Mouse (Mus musculus) hindbrain, embryonic 11.5 days (tissue): ENCODE results near the gene Gm20441. TPM values are rescaled to one million over a fixed set of nuclear protein-coding genes. Genes with fewer than 3 reads are reported as not detected.

ENCODE experiments used
- ATAC-seq: fragments of 200-750 bp; cut with Nextera tagmentation; 2 replicates; pipeline ENCODE4 v1.8.0; 2017; ENCODE audit warnings: mild to moderate bottlenecking, moderate TSS enrichment, moderate library complexity; ENCODE audit not compliant: low FRiP score
- DNase-seq: peaks from one replicate; pipeline ENCODE4 v3.0.0-alpha.2; 2015; ENCODE audit warnings: low spot score
- H3K27ac ChIP-seq: fragments of 300-500 bp; sonication (generic); 2 replicates; pipeline ENCODE4 v1.5.1; 2014; ENCODE audit warnings: mild to moderate bottlenecking, low read depth, low read length
- H3K27me3 ChIP-seq: fragments of 300-500 bp; sonication (generic); 2 replicates; pipeline ENCODE4 v1.6.1; 2014; ENCODE audit warnings: mild to moderate bottlenecking, low read length, moderate library complexity, mixed read lengths; ENCODE audit not compliant: control insufficient read depth, insufficient read depth
- H3K36me3 ChIP-seq: fragments of 300-500 bp; sonication (generic); 2 replicates; pipeline ENCODE4 v1.6.1; 2014; ENCODE audit warnings: mild to moderate bottlenecking, low read length, moderate library complexity, mixed read lengths; ENCODE audit not compliant: control insufficient read depth, insufficient read depth
- H3K4me1 ChIP-seq: fragments of 300-500 bp; sonication (generic); replicated peaks from 2 replicates; pipeline ENCODE4 v1.6.1; 2014; ENCODE audit warnings: low read length, mixed read lengths; ENCODE audit not compliant: control insufficient read depth, insufficient read depth
- H3K4me2 ChIP-seq: fragments of 300-500 bp; sonication (generic); replicated peaks from 2 replicates; pipeline ENCODE4 v1.6.1; 2014; ENCODE audit warnings: mild to moderate bottlenecking, low read depth, low read length
- H3K4me3 ChIP-seq: fragments of 300-500 bp; sonication (generic); 2 replicates; pipeline ENCODE4 v1.5.1; 2014; ENCODE audit warnings: low read depth, low read length
- H3K9ac ChIP-seq: fragments of 300-500 bp; sonication (generic); 2 replicates; pipeline ENCODE4 v1.6.1; 2014; ENCODE audit warnings: low read depth, low read length
- H3K9me3 ChIP-seq: fragments of 300-500 bp; sonication (generic); 2 replicates; pipeline ENCODE4 v1.6.1; 2016; ENCODE audit warnings: low read length; ENCODE audit not compliant: control insufficient read depth
- WGBS: fragments of 180-500 bp; shearing (Covaris S2); extraction: QIAGEN DNeasy Blood & Tissue Kit; methylation state at CpG from one replicate; pipeline ENCODE4 v1.1.7; 2014; 5-methylcytosine and 5-hydroxymethylcytosine counted together
- polyA plus RNA-seq: library from polyadenylated mRNA; unstranded; fragments of >200 nt; fragmentation: Nextera tagmentation; extraction: Ambion mirVana; gene quantifications from 2 replicates; pipeline ENCODE4 v1.2.1, GENCODE M21; 2014

The Gm20441 gene
- polyA plus RNA-seq, 1 experiment from 2014 or later, result not detected

DNA sequence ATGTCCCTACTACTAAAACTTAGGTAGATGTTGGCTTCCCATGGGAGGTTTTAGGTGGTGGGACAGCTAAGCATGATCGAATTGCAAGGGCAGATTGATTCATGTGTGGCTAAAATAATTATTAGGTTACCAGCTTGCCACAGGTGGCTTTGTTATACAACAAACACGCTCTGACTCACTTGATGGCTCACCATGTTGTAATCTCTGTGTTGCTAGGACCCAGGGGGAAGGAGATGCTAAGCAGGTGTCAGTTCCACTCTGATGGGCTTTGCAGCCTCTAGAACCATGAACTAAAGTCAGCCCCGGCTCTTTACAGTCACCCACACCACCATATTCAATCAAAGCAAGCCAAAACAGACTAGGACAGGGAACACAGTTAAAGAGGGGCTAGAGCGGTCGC, 39.1 kb upstream of the Gm20441 start:
- Histone ChIP-seq H3K4me3 (no peak overlapping the region), H3K4me1 (no peaks in the 10 kb centered on the region), H3K9me3 (no peaks in the 10 kb centered on the region), H3K27me3 (no peaks in the 10 kb centered on the region), H3K9ac (no peak overlapping the region), H3K36me3 (no peaks in the 10 kb centered on the region), H3K4me2 (no peak overlapping the region), H3K27ac (no peak overlapping the region)
- 88% methylated on average over 5 of the region's 5 CpGs for WGBS
- DNase-seq (no peak), ATAC-seq (no peak)

DNA sequence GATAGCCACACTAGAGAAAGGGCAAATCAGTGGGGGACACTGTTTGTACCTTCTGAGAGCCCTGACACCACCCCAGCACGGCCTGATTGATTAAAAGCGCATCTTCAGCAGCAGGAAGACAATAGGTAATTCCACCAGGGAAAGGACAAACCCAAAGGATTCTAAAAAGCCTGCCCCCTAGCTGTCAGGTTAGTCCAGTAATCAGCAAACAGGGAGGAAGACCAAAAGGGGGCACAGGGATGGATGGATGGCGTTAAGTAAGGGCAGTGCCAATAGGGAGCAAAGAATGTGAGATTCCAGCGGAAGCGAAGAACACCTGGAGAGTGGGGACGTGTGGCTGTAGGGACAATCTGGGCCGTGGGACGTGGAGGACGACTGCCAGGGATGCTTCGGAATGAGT, 37.9 kb upstream of the Gm20441 start:
- H3K27ac ChIP-seq, result no peak overlapping the region
- H3K36me3 ChIP-seq, result no peaks in the 10 kb centered on the region
- no peak overlapping the region for H3K4me2 ChIP-seq
- no peak overlapping the region for H3K9ac ChIP-seq
- 62% methylated on average over 10 of the region's 10 CpGs for WGBS
- no peak for ATAC-seq
- no peaks in the 10 kb centered on the region for H3K4me1 ChIP-seq
- H3K9me3 ChIP-seq, result no peaks in the 10 kb centered on the region
- H3K4me3 ChIP-seq, result no peak overlapping the region
- DNase-seq, result no peak
- H3K27me3 ChIP-seq, result no peaks in the 10 kb centered on the region

DNA sequence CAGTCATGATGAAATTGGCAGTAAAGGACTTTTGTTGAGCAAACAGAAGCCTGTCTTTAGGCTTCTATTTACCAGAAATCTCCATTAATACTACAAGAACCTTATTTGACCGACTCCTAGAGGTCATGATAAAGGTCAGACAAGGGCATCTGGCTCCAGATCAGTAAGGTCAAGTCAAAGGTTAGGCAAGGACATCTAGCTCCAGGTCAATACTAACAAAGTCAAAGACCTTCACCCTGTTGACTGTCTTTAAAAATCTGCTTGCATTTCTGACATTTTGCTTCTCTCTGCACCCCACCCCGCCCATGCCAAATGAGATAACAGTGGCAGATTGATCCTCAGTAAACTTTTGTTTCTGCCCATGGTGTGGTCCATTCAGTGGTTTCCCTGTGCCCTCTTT, 23.5 kb upstream of the Gm20441 start:
- no peak overlapping the region for H3K4me2 ChIP-seq
- no peak for DNase-seq
- H3K36me3 ChIP-seq, result no peaks in the 10 kb centered on the region
- 74% methylated on average over 2 of the region's 2 CpGs for WGBS
- no peaks in the 10 kb centered on the region for H3K9me3 ChIP-seq
- H3K27ac ChIP-seq, result no peak overlapping the region
- no peaks in the 10 kb centered on the region for H3K4me1 ChIP-seq
- no peaks in the 10 kb centered on the region for H3K27me3 ChIP-seq
- no peak overlapping the region for H3K4me3 ChIP-seq
- ATAC-seq, result no peak
- H3K9ac ChIP-seq, result no peak overlapping the region

DNA sequence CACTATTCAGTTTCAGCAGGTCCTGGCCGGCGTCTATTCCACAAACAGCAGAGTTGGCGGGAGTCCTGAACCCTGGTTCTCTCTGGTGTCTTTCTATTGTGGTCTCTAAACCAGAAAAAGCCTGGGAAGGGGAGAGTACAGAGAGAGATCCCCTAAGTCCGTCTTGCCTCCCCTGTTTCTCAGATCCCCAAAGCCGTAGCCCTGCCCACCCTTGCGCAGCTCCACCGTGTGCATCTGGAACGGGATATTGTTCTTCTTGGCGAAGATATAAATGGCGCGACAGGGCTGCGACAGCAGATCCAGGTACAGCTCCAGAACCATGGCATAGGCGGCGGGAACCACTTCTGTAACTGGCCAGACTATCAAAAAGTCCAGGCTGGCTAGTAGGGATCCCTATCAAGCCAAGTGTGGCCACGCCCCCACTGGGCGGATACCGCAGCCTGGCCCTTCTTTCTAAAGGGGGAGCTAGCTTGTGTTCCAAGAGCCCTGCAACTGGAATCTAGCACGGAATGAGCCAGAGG, 17.5 kb upstream of the Gm20441 start, which contains the start of gene Gstt1:
Gene Gstt1 (minus strand): TSS at position 409 of the 521 bp plus-strand sequence.
- no peak within 1 kb of the TSS for H3K27ac ChIP-seq
- ATAC-seq (no peak), DNase-seq (peak; percentile 61)
- peak within 1 kb of the TSS; percentile 37 for H3K4me3 ChIP-seq
- WGBS, result 2% methylated on average over 18 of the region's 18 CpGs
- peak within 1 kb of the TSS; percentile 61 for H3K9ac ChIP-seq
- H3K36me3 ChIP-seq, result no peaks in the 10 kb centered on the region
- H3K4me2 ChIP-seq, result peak within 1 kb of the TSS; percentile 78
- peaks cover 4% of the 10 kb centered on the region for H3K4me1 ChIP-seq
- H3K9me3 ChIP-seq, result no peaks in the 10 kb centered on the region
- H3K27me3 ChIP-seq, result peaks cover 4% of the 10 kb centered on the region; the same call in 1 of the 2 replicates

DNA sequence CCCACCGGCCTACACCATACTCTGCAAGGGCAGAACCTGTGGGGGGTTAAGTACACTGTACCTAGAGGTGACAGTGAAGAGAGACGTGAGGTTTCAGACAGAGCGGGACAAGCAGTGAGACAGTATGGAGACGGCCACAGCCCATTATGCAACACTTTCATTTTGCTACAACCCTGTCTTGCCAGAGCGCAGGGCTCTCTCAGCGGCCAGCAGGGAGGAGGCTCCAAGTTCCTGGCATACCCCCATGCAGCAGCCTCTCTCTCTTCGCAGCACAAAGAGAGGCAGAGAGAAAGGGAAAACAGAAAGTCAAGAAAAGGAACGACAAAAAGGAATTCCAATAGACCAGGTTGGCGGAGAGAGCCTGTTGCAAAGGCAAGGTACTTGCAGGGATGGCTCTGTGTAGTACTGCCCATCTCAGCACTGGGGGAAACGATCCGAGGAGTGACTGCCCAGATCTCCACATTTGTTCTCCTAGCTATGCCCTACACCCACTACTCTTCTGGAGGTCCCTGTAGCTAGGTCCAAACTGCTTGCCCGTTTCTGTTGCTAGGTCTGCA, 16.9 kb upstream of the Gm20441 start:
- H3K36me3 ChIP-seq, result no peaks in the 10 kb centered on the region
- H3K4me1 ChIP-seq, result peaks cover 4% of the 10 kb centered on the region
- no peak overlapping the region for H3K27ac ChIP-seq
- DNase-seq (peak; percentile 52), ATAC-seq (peak; percentile 51; the same call in 1 of the 2 replicates)
- H3K9ac ChIP-seq, result peak overlapping the region; percentile 61
- WGBS, result under 1% methylated on average over 12 of the region's 12 CpGs
- H3K27me3 ChIP-seq, result peaks cover 4% of the 10 kb centered on the region; the same call in 1 of the 2 replicates
- peak overlapping the region; percentile 78 for H3K4me2 ChIP-seq
- H3K9me3 ChIP-seq, result no peaks in the 10 kb centered on the region
- H3K4me3 ChIP-seq, result peak overlapping the region; percentile 37

DNA sequence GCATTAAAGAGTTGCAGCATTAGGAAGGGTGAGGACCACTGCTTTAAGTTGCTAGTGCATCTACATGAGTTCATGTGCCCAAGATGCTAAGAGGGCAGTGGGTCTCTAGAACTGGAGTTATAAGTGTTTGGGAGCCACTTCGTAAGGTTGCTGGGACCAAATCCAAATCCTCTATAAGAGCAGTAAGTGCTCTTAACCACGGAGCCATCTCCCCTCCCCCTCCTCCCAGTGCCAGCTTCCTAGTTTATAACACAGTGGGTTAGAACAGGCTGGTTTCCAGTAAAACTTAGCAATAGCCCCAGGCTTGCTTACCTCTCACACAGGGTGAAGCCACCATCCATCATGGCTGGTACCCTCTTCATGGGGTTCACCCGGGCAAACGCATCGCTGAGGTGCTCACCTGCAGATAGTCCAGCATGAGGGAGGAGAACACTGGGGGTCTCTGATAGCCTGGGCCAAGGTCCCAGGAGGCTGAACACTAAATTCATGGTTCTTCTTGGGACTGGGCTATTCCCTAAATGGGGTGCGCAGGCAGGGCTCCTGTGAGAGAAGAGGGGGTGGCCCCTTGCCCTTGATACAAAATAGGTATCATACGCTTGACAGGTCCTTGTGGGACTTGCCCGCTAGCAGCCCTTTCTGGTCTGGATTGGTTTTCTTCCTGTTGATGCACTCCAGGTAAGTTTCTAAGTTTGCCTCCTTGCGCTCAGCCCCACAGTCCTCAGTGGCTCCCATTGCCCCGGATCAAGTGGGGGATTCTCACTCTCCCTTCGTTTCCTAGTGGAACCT, 16.2 kb upstream of the Gm20441 start:
- WGBS, result 42% methylated on average over 11 of the region's 11 CpGs
- H3K9me3 ChIP-seq, result no peaks in the 10 kb centered on the region
- no peak overlapping the region for H3K9ac ChIP-seq
- H3K4me1 ChIP-seq, result peaks cover 4% of the 10 kb centered on the region
- no peaks in the 10 kb centered on the region for H3K36me3 ChIP-seq
- H3K4me2 ChIP-seq, result peak overlapping the region; percentile 78
- no peak for ATAC-seq
- no peak for DNase-seq
- no peak overlapping the region for H3K27ac ChIP-seq
- H3K4me3 ChIP-seq, result peak overlapping the region; percentile 37
- H3K27me3 ChIP-seq, result peaks cover 4% of the 10 kb centered on the region; the same call in 1 of the 2 replicates

DNA sequence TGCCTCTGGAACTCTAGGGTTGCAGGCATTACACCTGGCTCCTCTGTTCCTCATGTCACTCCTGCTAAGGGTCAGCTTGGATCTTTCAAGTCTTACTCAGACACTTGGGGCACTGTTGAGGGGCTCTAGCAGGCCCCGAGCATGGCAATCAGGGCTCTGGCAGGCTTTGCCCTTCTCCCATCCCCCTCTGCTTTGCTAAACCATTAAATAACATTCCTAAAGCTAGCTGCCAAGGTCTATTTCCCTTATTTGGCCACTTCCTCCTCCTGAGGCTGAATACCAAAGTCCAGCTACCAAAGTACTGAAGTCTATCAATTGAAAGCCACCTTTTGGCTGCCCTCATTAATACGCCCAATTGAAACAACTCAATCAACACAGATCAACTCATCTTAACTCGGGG, 14.1 kb upstream of the Gm20441 start:
- H3K4me1 ChIP-seq, result peaks cover 4% of the 10 kb centered on the region
- no peak overlapping the region for H3K27ac ChIP-seq
- WGBS, result 40% methylated on average over 3 of the region's 3 CpGs
- ATAC-seq (no peak), DNase-seq (no peak)
- H3K9ac ChIP-seq, result no peak overlapping the region
- H3K4me2 ChIP-seq, result no peak overlapping the region
- H3K27me3 ChIP-seq, result peaks cover 4% of the 10 kb centered on the region; the same call in 1 of the 2 replicates
- H3K4me3 ChIP-seq, result no peak overlapping the region
- H3K9me3 ChIP-seq, result no peaks in the 10 kb centered on the region
- no peaks in the 10 kb centered on the region for H3K36me3 ChIP-seq

DNA sequence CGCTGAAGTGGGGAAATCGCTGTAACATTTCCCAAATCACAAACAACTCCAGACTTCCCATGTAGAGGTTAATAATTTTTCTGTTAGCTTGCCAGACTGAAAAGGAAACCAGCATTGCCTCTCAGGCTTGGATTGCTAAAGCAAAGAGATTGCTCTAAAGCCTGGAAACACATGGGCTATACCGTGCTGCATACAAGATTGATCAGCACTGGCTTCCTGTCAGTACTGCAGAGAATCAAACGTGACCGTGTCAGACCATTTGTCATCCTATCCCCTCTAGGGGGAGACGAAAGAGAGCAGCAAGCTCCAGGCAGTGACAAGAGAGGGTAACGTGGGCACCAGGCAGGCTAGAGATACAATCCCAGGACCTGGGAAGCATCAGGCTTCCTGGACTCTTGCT, 10.0 kb upstream of the Gm20441 start:
- Histone ChIP-seq H3K9ac (no peak overlapping the region), H3K4me2 (no peak overlapping the region), H3K27me3 (no peaks in the 10 kb centered on the region), H3K27ac (no peak overlapping the region), H3K36me3 (no peaks in the 10 kb centered on the region), H3K4me3 (no peak overlapping the region), H3K9me3 (no peaks in the 10 kb centered on the region), H3K4me1 (no peaks in the 10 kb centered on the region)
- 22% methylated on average over 7 of the region's 7 CpGs for WGBS
- ATAC-seq (no peak), DNase-seq (no peak)
